Mouse (Mus musculus) testis, adult 2 months (tissue): ENCODE measurements around the gene Kmt2c.

Experiments
- CTCF ChIP-seq: fragments of 200-500 bp; IDR thresholded peaks from 2 replicates; pipeline ENCODE4 v1.5.1; 2012; ENCODE audit warnings: low read depth, mild to moderate bottlenecking, inconsistent platforms, low read length, moderate library complexity; ENCODE audit not compliant: control insufficient read depth, insufficient read depth, insufficient replicate concordance
- POLR2A ChIP-seq: fragments of 200-500 bp; IDR thresholded peaks from 2 replicates; pipeline ENCODE4 v1.6.1; 2012; ENCODE audit warnings: low read depth, mild to moderate bottlenecking, inconsistent platforms, low read length, moderate library complexity; ENCODE audit not compliant: control insufficient read depth

GRCm38 (mm10) chr5:25245806-25246472 is 252.6 kb downstream of the Kmt2c start:
- TF ChIP-seq CTCF (no peak), POLR2A (no peak)
